Mouse (Mus musculus): ENCODE data around the gene Gm20458. TPM values are rescaled to one million over a fixed set of nuclear protein-coding genes. Genes with fewer than 3 reads are reported as not detected.

The Gm20458 gene
- polyA plus RNA-seq, 1 experiment = 31.6 TPM

DNA sequence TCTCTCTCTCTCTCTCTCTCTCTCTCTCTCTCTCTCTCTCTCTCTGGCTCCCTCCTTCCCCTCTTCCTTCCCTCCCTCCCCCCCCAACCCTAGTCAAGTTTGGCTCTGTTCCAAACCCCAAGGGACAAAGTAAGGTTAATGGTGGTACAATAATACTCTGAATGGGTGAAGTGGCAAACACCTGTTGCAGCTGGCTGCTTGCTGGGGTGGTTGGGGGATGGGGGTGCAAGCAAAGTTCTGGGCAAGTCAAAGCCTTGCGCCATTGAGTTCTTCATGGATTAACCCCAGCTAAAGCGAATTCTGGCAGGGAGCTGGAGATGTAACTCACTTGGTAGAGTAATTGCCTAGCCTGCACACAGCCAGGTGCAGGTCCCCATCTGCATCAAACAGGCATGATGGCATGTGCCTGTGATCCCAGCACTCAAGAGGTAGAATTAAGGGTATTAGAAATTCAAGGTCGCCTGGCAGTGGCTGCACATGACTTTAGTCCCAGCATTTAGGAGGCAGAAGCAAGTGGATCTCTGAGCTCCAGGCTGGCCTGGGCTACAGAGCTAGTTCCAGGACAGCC is 42.4 kb upstream of the Gm20458 start:
- no peak for TF ChIP-seq SRF (IDR thresholded peaks at IDR 0.05; ENCODE audit: control insufficient read depth, insufficient read length, low read depth)
- TF ChIP-seq POLR2A (IDR thresholded peaks at IDR 0.05; ENCODE audit: insufficient read length, low read depth) = no peak
- TF ChIP-seq REST (IDR thresholded peaks at IDR 0.05; ENCODE audit: insufficient read depth, insufficient read length) = no peak
- peak in 2 of 3 experiments; percentile 46 to 84 for TF ChIP-seq MYOD1 (IDR thresholded peaks at IDR 0.05; ENCODE audit: control insufficient read depth in 1 of 3, insufficient read length in 2 of 3, low read depth in 2 of 3)
- TF ChIP-seq MAX (IDR thresholded peaks at IDR 0.05; ENCODE audit: low read depth) = no peak
- no peak for TF ChIP-seq POLR2AphosphoS2 (IDR thresholded peaks at IDR 0.05; ENCODE audit: insufficient read length, low read depth)
- no peak for TF ChIP-seq TCF12 (IDR thresholded peaks at IDR 0.05; ENCODE audit: insufficient read depth, poor library complexity, severe bottlenecking)
- no peak for TF ChIP-seq E2F4 (IDR thresholded peaks at IDR 0.05; ENCODE audit: insufficient read depth)
- TF ChIP-seq CEBPB (IDR thresholded peaks at IDR 0.05; ENCODE audit: insufficient read depth, poor library complexity, severe bottlenecking) = no peak
- peak in 2 of 3 experiments; percentile 7 to 67 for TF ChIP-seq MYOG (IDR thresholded peaks at IDR 0.05; ENCODE audit: control insufficient read depth in 1 of 3, insufficient read depth in 1 of 3, insufficient read length in 2 of 3, low read depth in 2 of 3)
- no peak overlapping the region for H3ac ChIP-seq (ENCODE audit: control insufficient read depth, insufficient read length)
- H3K79me2 ChIP-seq (ENCODE audit: control insufficient read depth, insufficient read depth) = no peaks in the 10 kb centered on the region
- H3K27me3 ChIP-seq (ENCODE audit: control insufficient read depth, insufficient read depth, insufficient read length) = no peaks in the 10 kb centered on the region
- peaks cover 2% of the 10 kb centered on the region for H3K36me3 ChIP-seq (ENCODE audit: control insufficient read depth, insufficient read depth)
- H3K4me3 ChIP-seq = no peak overlapping the region
- no peak overlapping the region for H3K4me2 ChIP-seq (ENCODE audit: low read depth)

DNA sequence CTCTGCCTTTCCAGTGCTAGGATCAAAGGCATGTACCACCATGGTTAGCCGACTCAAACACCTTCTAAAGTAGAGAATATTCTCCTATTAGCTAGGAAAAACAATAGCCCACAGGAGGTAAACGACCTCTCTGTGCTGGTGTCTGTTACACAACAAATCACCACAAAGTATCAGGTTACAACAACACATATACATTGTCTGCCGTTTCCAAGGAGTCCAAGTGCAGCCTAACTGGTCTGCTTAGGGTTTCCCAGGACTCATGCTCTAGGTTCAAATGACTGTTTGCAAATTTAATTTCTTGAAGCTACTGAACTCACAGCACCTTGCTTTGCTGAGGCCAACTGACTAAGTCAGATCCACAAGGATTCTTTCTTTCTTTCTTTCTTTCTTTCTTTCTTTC is 41.3 kb upstream of the Gm20458 start:
- no peaks in the 10 kb centered on the region for H3K27me3 ChIP-seq (ENCODE audit: control insufficient read depth, insufficient read depth, insufficient read length)
- H3K4me2 ChIP-seq (ENCODE audit: low read depth) = no peak overlapping the region
- H3K36me3 ChIP-seq (ENCODE audit: control insufficient read depth, insufficient read depth) = peaks cover 12% of the 10 kb centered on the region
- H3K4me3 ChIP-seq = no peak overlapping the region
- TF ChIP-seq CEBPB (IDR thresholded peaks at IDR 0.05; ENCODE audit: insufficient read depth, poor library complexity, severe bottlenecking) = 0 out of 2 replicates have a peak, but pooled peaks have one; percentile 23
- TF ChIP-seq SRF (IDR thresholded peaks at IDR 0.05; ENCODE audit: control insufficient read depth, insufficient read length, low read depth) = no peak
- H3K79me2 ChIP-seq (ENCODE audit: control insufficient read depth, insufficient read depth) = no peaks in the 10 kb centered on the region
- no peak overlapping the region for H3ac ChIP-seq (ENCODE audit: control insufficient read depth, insufficient read length)

DNA sequence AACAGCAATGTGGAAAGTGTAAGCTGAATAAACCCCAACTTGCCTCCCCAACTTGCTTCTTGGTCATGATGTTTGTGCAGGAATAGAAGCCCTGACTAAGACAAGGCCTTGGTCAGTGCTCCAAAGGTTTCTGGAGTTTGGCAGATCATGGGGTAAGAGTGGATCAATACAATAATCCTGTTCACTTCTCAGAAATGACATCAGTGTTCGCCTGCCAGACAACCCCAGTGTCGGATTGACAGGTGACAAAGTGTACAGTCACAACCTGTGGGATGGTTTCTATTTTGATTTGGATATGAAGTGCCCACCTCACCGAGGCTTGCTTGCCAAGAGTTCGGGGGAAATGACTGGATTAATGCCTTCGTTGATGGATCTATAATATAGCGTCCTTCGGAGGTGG is 39.5 kb upstream of the Gm20458 start:
- Histone ChIP-seq H3K36me3 (ENCODE audit: control insufficient read depth, insufficient read depth) (peaks cover 18% of the 10 kb centered on the region), H3K4me2 (ENCODE audit: low read depth) (no peak overlapping the region)
- no peak for TF ChIP-seq REST (IDR thresholded peaks at IDR 0.05; ENCODE audit: insufficient read depth, insufficient read length)

DNA sequence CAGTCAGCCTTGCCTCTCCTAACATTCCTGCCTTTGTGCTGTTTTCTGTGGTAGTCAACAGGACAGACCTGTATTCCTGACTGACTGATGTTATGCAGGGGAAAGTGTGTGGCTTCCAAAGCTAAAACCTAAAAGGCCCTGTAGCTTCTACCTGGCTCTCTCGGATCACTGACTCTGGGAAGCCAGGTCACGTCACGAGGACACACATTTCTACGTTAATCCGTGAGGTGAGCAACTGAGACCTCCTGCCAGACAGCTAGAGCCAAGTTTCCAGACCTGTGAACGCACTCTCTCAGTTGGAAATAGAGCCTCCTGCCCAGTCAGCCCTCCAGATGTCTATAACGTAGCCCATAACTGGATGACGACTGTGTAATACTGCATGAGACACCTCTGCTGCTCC is 38.8 kb upstream of the Gm20458 start:
- H3K79me2 ChIP-seq (ENCODE audit: control insufficient read depth, insufficient read depth) = no peaks in the 10 kb centered on the region
- peaks cover 24% of the 10 kb centered on the region for H3K36me3 ChIP-seq (ENCODE audit: control insufficient read depth, insufficient read depth)
- TF ChIP-seq POLR2AphosphoS2 (IDR thresholded peaks at IDR 0.05; ENCODE audit: insufficient read length, low read depth) = peak; percentile 16
- TF ChIP-seq TCF12 (IDR thresholded peaks at IDR 0.05; ENCODE audit: insufficient read depth, poor library complexity, severe bottlenecking) = no peak
- H3ac ChIP-seq (ENCODE audit: control insufficient read depth, insufficient read length) = no peak overlapping the region
- no peak overlapping the region for H3K4me3 ChIP-seq
- H3K27me3 ChIP-seq (ENCODE audit: control insufficient read depth, insufficient read depth, insufficient read length) = no peaks in the 10 kb centered on the region
- no peak overlapping the region for H3K4me2 ChIP-seq (ENCODE audit: low read depth)

More for the DNA sequence above, 39.5 kb upstream of the Gm20458 start:
- no peak overlapping the region for H3K4me3 ChIP-seq
- H3ac ChIP-seq (ENCODE audit: control insufficient read depth, insufficient read length) = no peak overlapping the region
- H3K79me2 ChIP-seq (ENCODE audit: control insufficient read depth, insufficient read depth) = no peaks in the 10 kb centered on the region
- no peaks in the 10 kb centered on the region for H3K27me3 ChIP-seq (ENCODE audit: control insufficient read depth, insufficient read depth, insufficient read length)

DNA sequence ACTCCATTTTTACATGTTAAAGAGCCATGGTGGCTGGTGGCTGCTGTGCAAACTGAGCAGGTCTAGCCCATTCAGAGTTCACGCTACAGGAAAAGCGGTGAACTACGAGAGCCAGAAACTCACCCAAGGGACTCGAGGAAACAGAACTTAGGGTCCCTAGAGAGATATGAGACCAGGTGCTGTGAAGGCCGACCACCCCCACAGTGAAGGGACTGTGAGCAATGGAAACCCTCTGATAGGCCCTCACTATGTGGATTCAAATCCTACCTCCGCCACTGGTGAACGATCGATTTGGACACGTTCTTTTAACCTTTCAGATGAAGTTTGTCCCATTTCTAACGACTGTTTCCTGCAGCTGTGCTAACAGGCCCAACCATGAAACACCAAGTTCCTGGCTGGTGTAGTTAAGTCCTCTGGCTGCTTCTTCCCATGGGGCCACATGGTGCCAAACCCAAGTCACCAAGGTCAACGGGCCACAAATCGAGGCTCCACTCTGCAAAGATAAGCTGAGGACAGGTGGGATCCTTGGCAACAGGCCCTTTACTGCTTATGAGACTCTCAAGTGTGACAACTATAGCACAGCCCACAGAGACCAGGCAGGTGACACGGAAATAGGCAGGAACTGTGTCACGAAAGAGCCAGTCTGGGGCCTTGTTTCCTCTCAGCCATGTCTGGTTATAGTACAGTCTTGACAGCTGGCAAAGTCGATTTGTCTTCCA is 37.9 kb upstream of the Gm20458 start:
- peaks cover 32% of the 10 kb centered on the region for H3K36me3 ChIP-seq (ENCODE audit: control insufficient read depth, insufficient read depth)
- no peak overlapping the region for H3K4me3 ChIP-seq
- no peak for TF ChIP-seq E2F4 (IDR thresholded peaks at IDR 0.05; ENCODE audit: insufficient read depth)
- TF ChIP-seq MYOD1 (IDR thresholded peaks at IDR 0.05; ENCODE audit: control insufficient read depth in 1 of 3, insufficient read length in 2 of 3, low read depth in 2 of 3) = peak in 2 of 3 experiments; percentile 3 to 51
- peak in 1 of 3 experiments; percentile 30 for TF ChIP-seq MYOG (IDR thresholded peaks at IDR 0.05; ENCODE audit: control insufficient read depth in 1 of 3, insufficient read depth in 1 of 3, insufficient read length in 2 of 3, low read depth in 2 of 3)
- peak; percentile 44 for TF ChIP-seq POLR2AphosphoS2 (IDR thresholded peaks at IDR 0.05; ENCODE audit: insufficient read length, low read depth)
- H3K27me3 ChIP-seq (ENCODE audit: control insufficient read depth, insufficient read depth, insufficient read length) = no peaks in the 10 kb centered on the region
- no peak overlapping the region for H3K4me2 ChIP-seq (ENCODE audit: low read depth)
- no peak overlapping the region for H3ac ChIP-seq (ENCODE audit: control insufficient read depth, insufficient read length)
- no peaks in the 10 kb centered on the region for H3K79me2 ChIP-seq (ENCODE audit: control insufficient read depth, insufficient read depth)

DNA sequence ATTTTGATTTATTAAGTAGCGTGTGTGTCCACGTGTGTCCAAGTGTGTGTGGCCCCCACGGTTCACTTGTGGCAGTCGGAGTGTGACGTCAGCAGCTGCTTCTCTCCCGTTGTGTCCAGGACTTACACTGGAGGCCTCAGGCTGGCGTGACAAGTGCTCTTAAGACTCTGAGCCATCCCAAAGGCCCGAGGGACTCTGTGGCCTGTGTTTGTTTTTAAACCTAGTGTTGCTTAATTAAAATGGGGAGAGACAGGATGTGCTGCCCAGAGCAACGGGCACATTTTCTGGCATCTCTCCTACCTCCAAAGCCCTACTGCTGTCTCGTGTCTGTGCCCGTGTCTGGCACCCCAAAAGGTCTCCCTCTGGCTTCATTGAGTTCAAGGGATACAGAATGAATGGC is 37.3 kb upstream of the Gm20458 start:
- Histone ChIP-seq H3K36me3 (ENCODE audit: control insufficient read depth, insufficient read depth) (peaks cover 38% of the 10 kb centered on the region), H3K4me2 (ENCODE audit: low read depth) (no peak overlapping the region), H3ac (ENCODE audit: control insufficient read depth, insufficient read length) (no peak overlapping the region), H3K27me3 (ENCODE audit: control insufficient read depth, insufficient read depth, insufficient read length) (no peaks in the 10 kb centered on the region), H3K4me3 (no peak overlapping the region), H3K79me2 (ENCODE audit: control insufficient read depth, insufficient read depth) (no peaks in the 10 kb centered on the region)
- TF ChIP-seq SRF (IDR thresholded peaks at IDR 0.05; ENCODE audit: control insufficient read depth, insufficient read length, low read depth) = no peak
- peak; percentile 13 for TF ChIP-seq POLR2AphosphoS2 (IDR thresholded peaks at IDR 0.05; ENCODE audit: insufficient read length, low read depth)

All from myocyte (in vitro differentiated cells).